Mouse (Mus musculus): ENCODE results near the gene Hist1h4h. TPM values are rescaled to one million over a fixed set of nuclear protein-coding genes. Genes with fewer than 3 reads are reported as not detected.
"Not testable (repeated sequence)": the region's sequence is repeated elsewhere in the genome, so short reads cannot be mapped to it uniquely, and the experiment has no call there.

Gene Hist1h4h
- polyA plus RNA-seq, 1 experiment from 2014 or later, result 5.7 TPM

DNA sequence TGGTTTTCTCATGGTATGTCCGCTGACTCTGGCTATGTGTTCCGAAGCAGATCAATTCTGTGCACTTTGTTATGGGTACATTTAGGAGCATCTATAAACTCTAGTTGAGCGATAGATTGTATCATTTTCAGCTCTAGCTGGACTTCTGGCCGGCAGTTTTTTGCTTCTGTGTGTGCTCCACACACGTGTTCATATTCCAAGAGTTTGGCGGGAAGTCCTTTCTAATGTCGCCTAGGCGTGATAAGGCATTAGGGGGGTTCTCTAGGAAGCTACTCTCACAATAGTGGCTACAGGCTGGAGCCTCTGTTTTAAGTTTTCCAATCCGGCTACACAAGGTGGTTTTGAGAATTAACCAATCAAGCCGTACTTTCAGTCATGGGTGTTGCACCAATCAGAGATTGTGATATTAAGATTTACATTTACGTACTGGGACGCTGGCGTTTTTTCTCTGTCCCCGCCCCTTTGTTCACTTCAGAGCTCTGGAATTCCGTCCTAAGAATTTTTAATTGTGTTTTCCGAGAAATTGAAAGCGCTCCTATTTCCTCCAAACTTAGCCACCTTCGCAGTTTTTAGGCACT, 25.1 kb downstream of the Hist1h4h start:
- peak; percentile 78 for ATAC-seq (ENCODE audit: insufficient read depth, low FRiP score)
- under 1% methylated on average over 18 of the region's 18 CpGs for WGBS
- H3K36me3 ChIP-seq (ENCODE audit: control insufficient read depth, insufficient read depth, low read length), result no peaks in the 10 kb centered on the region

DNA sequence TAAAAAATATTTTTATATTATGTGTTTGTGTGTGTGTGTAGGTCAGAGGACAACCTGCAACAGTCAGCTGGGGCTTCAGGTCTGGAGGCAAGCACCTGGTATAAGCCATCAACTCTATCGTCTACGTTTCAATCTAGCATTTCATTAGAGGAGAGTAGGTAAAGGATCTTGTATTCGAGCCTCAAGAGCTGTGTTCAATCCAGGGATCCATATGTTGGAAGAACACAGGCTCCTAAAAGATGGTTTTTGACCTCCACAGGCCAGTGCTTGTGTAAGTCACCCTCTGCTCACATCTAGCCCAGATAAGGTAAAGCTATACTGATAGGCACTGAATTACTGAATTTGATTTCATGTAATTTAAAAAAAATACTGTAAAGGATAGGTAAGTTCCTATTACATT, 26.1 kb downstream of the Hist1h4h start:
- Histone ChIP-seq H3K27ac (ENCODE audit: low read length) (0 out of 2 replicates have a peak overlapping the region, but pooled peaks have one; percentile 64), H3K4me1 (ENCODE audit: control insufficient read depth, insufficient read depth, low read length) (no peaks in the 10 kb centered on the region; the same call in 1 of the 2 replicates), H3K9me3 (replicated peaks; ENCODE audit: control insufficient read depth, low read length) (no peaks in the 10 kb centered on the region), H3K27me3 (ENCODE audit: control insufficient read depth, insufficient read depth, low read length) (no peaks in the 10 kb centered on the region), H3K4me3 (replicated peaks; ENCODE audit: low read length) (no peak overlapping the region), H3K36me3 (ENCODE audit: control insufficient read depth, insufficient read depth, low read length) (no peaks in the 10 kb centered on the region), H3K9ac (ENCODE audit: low read length) (no peak overlapping the region), H3K4me2 (ENCODE audit: low read depth, low read length) (peak overlapping the region; percentile 37)
- 57% methylated on average over 3 of the region's 3 CpGs for WGBS
- no peak for ATAC-seq (ENCODE audit: insufficient read depth, low FRiP score)

More for the DNA sequence above, 25.1 kb downstream of the Hist1h4h start:
- Histone ChIP-seq H3K9ac (ENCODE audit: low read length) (peak overlapping the region; percentile 85), H3K27me3 (ENCODE audit: control insufficient read depth, insufficient read depth, low read length) (no peaks in the 10 kb centered on the region), H3K4me2 (ENCODE audit: low read depth, low read length) (peak overlapping the region; percentile 94), H3K9me3 (replicated peaks; ENCODE audit: control insufficient read depth, low read length) (no peaks in the 10 kb centered on the region), H3K4me3 (replicated peaks; ENCODE audit: low read length) (peak overlapping the region; percentile 67), H3K4me1 (ENCODE audit: control insufficient read depth, insufficient read depth, low read length) (no peaks in the 10 kb centered on the region; the same call in 1 of the 2 replicates), H3K27ac (ENCODE audit: low read length) (peak overlapping the region; percentile 98)

GRCm38 (mm10) chr13:23560699-23561098, 29.8 kb downstream of the Hist1h4h start:
- ATAC-seq (ENCODE audit: insufficient read depth, low FRiP score); H3K4me1 ChIP-seq (ENCODE audit: control insufficient read depth, insufficient read depth, low read length); H3K36me3 ChIP-seq (ENCODE audit: control insufficient read depth, insufficient read depth, low read length); H3K27me3 ChIP-seq (ENCODE audit: control insufficient read depth, insufficient read depth, low read length); H3K9me3 ChIP-seq (replicated peaks; ENCODE audit: control insufficient read depth, low read length); H3K4me3 ChIP-seq (replicated peaks; ENCODE audit: low read length): not testable (repeated sequence)
- H3K27ac ChIP-seq (ENCODE audit: low read length), result peak overlapping the region; percentile 24; the same call in 1 of the 2 replicates
- H3K9ac ChIP-seq (ENCODE audit: low read length), result 0 out of 2 replicates have a peak overlapping the region, but pooled peaks have one; percentile 9
- peak overlapping the region; percentile 22; the same call in 1 of the 2 replicates for H3K4me2 ChIP-seq (ENCODE audit: low read depth, low read length)
- 16% methylated on average over 2 of the region's 2 CpGs for WGBS

DNA sequence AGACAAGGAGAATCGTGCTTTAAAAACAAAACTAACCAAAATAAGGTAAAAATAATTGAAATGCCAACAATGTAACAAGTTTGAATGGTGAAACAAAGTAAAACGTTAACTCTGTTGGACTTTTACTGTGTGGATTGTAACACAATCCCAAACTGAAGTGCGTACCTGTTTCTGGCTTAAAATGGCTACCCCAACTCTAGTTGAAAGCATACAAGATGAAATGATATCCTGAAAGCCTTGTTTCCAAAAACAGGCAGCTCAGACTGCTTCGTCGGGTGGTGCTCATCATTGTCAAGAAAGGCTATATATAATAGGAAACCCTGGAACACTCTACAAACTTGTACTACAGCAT, 30.7 kb downstream of the Hist1h4h start:
- Histone ChIP-seq H3K4me2 (ENCODE audit: low read depth, low read length) (peak overlapping the region; percentile 72; the same call in 1 of the 2 replicates), H3K4me3 (replicated peaks; ENCODE audit: low read length) (peak overlapping the region; percentile 48), H3K27ac (ENCODE audit: low read length) (peak overlapping the region; percentile 97; the same call in 1 of the 2 replicates)
- WGBS, result 0% methylated on average over 2 of the region's 5 CpGs
- not testable (repeated sequence) for H3K9ac ChIP-seq (ENCODE audit: low read length); H3K9me3 ChIP-seq (replicated peaks; ENCODE audit: control insufficient read depth, low read length); ATAC-seq (ENCODE audit: insufficient read depth, low FRiP score); H3K36me3 ChIP-seq (ENCODE audit: control insufficient read depth, insufficient read depth, low read length); H3K27me3 ChIP-seq (ENCODE audit: control insufficient read depth, insufficient read depth, low read length); H3K4me1 ChIP-seq (ENCODE audit: control insufficient read depth, insufficient read depth, low read length)

DNA sequence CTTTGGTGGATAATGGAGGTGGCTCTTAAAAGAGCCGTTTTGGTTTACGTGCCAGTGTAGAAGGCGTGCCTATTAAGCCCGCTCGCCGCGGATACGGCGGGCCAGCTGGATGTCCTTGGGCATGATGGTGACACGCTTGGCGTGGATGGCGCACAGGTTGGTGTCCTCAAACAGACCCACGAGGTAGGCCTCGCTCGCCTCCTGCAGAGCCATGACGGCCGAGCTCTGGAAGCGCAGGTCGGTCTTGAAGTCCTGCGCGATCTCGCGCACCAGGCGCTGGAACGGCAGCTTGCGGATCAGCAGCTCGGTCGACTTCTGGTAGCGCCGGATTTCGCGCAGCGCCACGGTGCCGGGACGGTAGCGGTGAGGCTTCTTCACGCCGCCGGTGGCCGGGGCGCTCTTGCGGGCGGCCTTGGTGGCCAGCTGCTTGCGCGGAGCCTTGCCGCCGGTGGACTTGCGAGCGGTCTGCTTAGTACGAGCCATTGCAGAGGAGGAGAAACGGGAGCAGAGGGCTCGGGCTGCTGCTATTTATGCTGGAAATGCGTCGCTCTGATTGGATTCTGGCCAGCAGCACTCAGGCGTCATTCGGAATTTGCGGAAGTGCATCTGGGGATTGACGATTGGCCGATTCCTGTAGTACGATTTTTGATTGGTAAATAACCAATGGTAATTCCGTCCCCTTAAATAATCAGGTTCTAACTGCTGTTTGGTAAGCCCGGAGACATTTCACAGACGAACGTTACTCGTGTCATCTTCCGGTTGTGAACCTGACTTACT, 31.2 kb downstream of the Hist1h4h start, which contains the start of gene Hist1h3e:
Hist1h3e (minus strand) TSS at position 487 of the 777 bp plus-strand sequence.
- not testable (repeated sequence) for H3K9me3 ChIP-seq (replicated peaks; ENCODE audit: control insufficient read depth, low read length); H3K4me1 ChIP-seq (ENCODE audit: control insufficient read depth, insufficient read depth, low read length); H3K36me3 ChIP-seq (ENCODE audit: control insufficient read depth, insufficient read depth, low read length); H3K27me3 ChIP-seq (ENCODE audit: control insufficient read depth, insufficient read depth, low read length)
- Histone ChIP-seq H3K4me3 (replicated peaks; ENCODE audit: low read length) (peak within 1 kb of the TSS; percentile 48), H3K9ac (ENCODE audit: low read length) (peak within 1 kb of the TSS; percentile 63), H3K27ac (ENCODE audit: low read length) (peak within 1 kb of the TSS; percentile 97), H3K4me2 (ENCODE audit: low read depth, low read length) (peak within 1 kb of the TSS; percentile 72)
- ATAC-seq (ENCODE audit: insufficient read depth, low FRiP score), result peak; percentile 93
- under 1% methylated on average over 54 of the region's 67 CpGs for WGBS

DNA sequence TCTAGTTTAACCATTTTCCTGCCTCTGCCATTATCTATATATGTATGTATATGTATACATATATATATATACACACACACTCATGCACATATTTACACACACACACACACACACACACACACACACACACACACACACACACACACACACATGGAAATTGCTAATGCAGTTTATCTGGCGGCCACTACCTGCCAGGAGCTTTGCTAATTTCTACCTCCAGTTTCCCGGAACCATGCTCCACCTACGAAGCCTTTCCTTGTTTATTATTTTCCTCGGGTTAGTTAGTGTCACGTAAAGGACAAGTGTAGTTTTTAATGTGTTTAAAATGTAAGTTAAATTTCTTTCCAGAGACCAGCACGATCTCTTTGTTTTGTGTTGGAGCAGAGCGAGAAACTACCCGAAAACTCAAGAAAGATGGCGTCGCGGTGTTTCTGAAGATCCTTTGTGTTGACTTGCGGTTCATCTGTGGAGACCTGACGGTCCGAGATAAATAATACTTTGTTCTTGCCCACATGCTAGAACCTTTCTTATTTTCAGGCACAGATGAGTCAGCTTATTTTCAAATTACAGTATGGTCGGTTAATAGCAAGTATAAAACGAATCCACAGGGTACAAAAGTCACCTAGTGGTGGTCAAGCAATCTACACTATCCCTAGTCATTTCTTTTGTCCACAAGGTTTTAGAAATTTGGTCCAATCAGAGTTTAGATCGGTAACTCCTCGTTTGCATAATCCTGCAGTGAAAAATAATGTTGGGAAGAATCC, 32.0 kb downstream of the Hist1h4h start:
- Histone ChIP-seq H3K36me3 (ENCODE audit: control insufficient read depth, insufficient read depth, low read length) (no peaks in the 10 kb centered on the region), H3K4me2 (ENCODE audit: low read depth, low read length) (peak overlapping the region; percentile 72), H3K4me3 (replicated peaks; ENCODE audit: low read length) (peak overlapping the region; percentile 48), H3K9ac (ENCODE audit: low read length) (peak overlapping the region; percentile 63), H3K9me3 (replicated peaks; ENCODE audit: control insufficient read depth, low read length) (no peaks in the 10 kb centered on the region), H3K4me1 (ENCODE audit: control insufficient read depth, insufficient read depth, low read length) (no peaks in the 10 kb centered on the region), H3K27me3 (ENCODE audit: control insufficient read depth, insufficient read depth, low read length) (no peaks in the 10 kb centered on the region), H3K27ac (ENCODE audit: low read length) (peak overlapping the region; percentile 97)
- peak; percentile 63 for ATAC-seq (ENCODE audit: insufficient read depth, low FRiP score)
- 2% methylated on average over 18 of the region's 18 CpGs for WGBS

DNA sequence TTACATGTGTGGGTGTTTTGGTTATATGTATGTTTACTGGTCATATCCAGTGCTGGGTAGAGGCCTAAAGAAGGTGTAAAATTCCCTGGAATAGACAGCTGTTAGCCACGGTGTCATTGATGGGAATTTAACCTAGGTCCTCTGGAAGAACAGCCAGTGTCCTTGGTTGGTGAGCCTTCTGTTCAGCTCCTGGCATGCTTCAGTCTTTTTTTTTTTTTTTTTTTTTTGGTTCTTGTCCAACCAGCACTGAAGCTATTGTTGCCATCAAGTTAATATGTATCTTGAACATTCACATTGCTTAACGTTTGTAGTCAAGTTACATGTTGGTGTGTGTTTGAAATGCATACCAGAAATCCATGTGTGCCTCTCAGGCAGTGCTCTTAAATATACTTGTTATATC, 33.6 kb downstream of the Hist1h4h start:
- Histone ChIP-seq H3K4me2 (ENCODE audit: low read depth, low read length) (no peak overlapping the region), H3K27ac (ENCODE audit: low read length) (no peak overlapping the region), H3K4me1 (ENCODE audit: control insufficient read depth, insufficient read depth, low read length) (no peaks in the 10 kb centered on the region), H3K9me3 (replicated peaks; ENCODE audit: control insufficient read depth, low read length) (no peaks in the 10 kb centered on the region), H3K27me3 (ENCODE audit: control insufficient read depth, insufficient read depth, low read length) (no peaks in the 10 kb centered on the region), H3K9ac (ENCODE audit: low read length) (no peak overlapping the region), H3K4me3 (replicated peaks; ENCODE audit: low read length) (no peak overlapping the region), H3K36me3 (ENCODE audit: control insufficient read depth, insufficient read depth, low read length) (no peaks in the 10 kb centered on the region)
- no peak for ATAC-seq (ENCODE audit: insufficient read depth, low FRiP score)
- 73% methylated on average over 2 of the region's 2 CpGs for WGBS

GRCm38 (mm10) chr13:23570261-23571021, 39.6 kb downstream of the Hist1h4h start:
- not testable (repeated sequence) for H3K27me3 ChIP-seq (ENCODE audit: control insufficient read depth, insufficient read depth, low read length); H3K9me3 ChIP-seq (replicated peaks; ENCODE audit: control insufficient read depth, low read length); H3K36me3 ChIP-seq (ENCODE audit: control insufficient read depth, insufficient read depth, low read length); ATAC-seq (ENCODE audit: insufficient read depth, low FRiP score)
- peak overlapping the region; percentile 54 for H3K4me2 ChIP-seq (ENCODE audit: low read depth, low read length)
- H3K27ac ChIP-seq (ENCODE audit: low read length), result peak overlapping the region; percentile 95
- peaks cover 23% of the 10 kb centered on the region for H3K4me1 ChIP-seq (ENCODE audit: control insufficient read depth, insufficient read depth, low read length)
- peak overlapping the region; percentile 54 for H3K4me3 ChIP-seq (replicated peaks; ENCODE audit: low read length)
- H3K9ac ChIP-seq (ENCODE audit: low read length), result peak overlapping the region; percentile 65
- 1% methylated on average over 25 of the region's 41 CpGs for WGBS
